Mouse (Mus musculus): ENCODE data around the gene Hpd.
A peak's percentile ranks its signal among the peaks of the same experiment; 100 is the strongest.
"Not testable (repeated sequence)": the region's sequence is repeated elsewhere in the genome, so short reads cannot be mapped to it uniquely, and the experiment has no call there.

Hpd gene

GRCm38 (mm10) chr5:123182651-123183050, at the start of gene Hpd:
Gene Hpd, minus strand, starts transcription at chr5:123182727.
- DNase-seq (ENCODE audit: low spot score), result no peak

- no peak for DNase-seq (ENCODE audit: low spot score)
Observed at GRCm38 (mm10) chr5:123232180-123232579, 49.7 kb upstream of the Hpd start.

- DNase-seq (ENCODE audit: low spot score), result no peak
Observed at GRCm38 (mm10) chr5:123229296-123229695, 46.8 kb upstream of the Hpd start.

GRCm38 (mm10) chr5:123228524-123228922, 46.0 kb upstream of the Hpd start:
- DNase-seq (ENCODE audit: low spot score), result no peak

GRCm38 (mm10) chr5:123227762-123228523, 45.4 kb upstream of the Hpd start:
- peak; percentile 84 for DNase-seq (ENCODE audit: low spot score)

- DNase-seq (ENCODE audit: low spot score), result no peak
Observed at GRCm38 (mm10) chr5:123226851-123227250, 44.3 kb upstream of the Hpd start.

- DNase-seq (ENCODE audit: low spot score), result not testable (repeated sequence)
Observed at GRCm38 (mm10) chr5:123223861-123224260, 41.3 kb upstream of the Hpd start.

GRCm38 (mm10) chr5:123223051-123223410, 40.5 kb upstream of the Hpd start:
- no peak for DNase-seq (ENCODE audit: low spot score)

GRCm38 (mm10) chr5:123222346-123223050, 40.0 kb upstream of the Hpd start:
- DNase-seq (ENCODE audit: low spot score), result not testable (repeated sequence)

GRCm38 (mm10) chr5:123203591-123203990, 21.1 kb upstream of the Hpd start:
- DNase-seq (ENCODE audit: low spot score), result not testable (repeated sequence)

- not testable (repeated sequence) for DNase-seq (ENCODE audit: low spot score)
Observed at GRCm38 (mm10) chr5:123202771-123203170, 20.2 kb upstream of the Hpd start.

- no peak for DNase-seq (ENCODE audit: low spot score)
Observed at GRCm38 (mm10) chr5:123201987-123202386, 19.5 kb upstream of the Hpd start.

- no peak for DNase-seq (ENCODE audit: low spot score)
Observed at GRCm38 (mm10) chr5:123201523-123201892, 19.0 kb upstream of the Hpd start.

GRCm38 (mm10) chr5:123200816-123201522, 18.4 kb upstream of the Hpd start:
- DNase-seq (ENCODE audit: low spot score), result not testable (repeated sequence)

GRCm38 (mm10) chr5:123198523-123198922, 16.0 kb upstream of the Hpd start:
- no peak for DNase-seq (ENCODE audit: low spot score)

GRCm38 (mm10) chr5:123196746-123197145, 14.2 kb upstream of the Hpd start:
- DNase-seq (ENCODE audit: low spot score), result no peak

- DNase-seq (ENCODE audit: low spot score), result no peak
Observed at GRCm38 (mm10) chr5:123195500-123196000, 13.0 kb upstream of the Hpd start.

- DNase-seq (ENCODE audit: low spot score), result no peak
Observed at GRCm38 (mm10) chr5:123194856-123195255, 12.3 kb upstream of the Hpd start.

- no peak for DNase-seq (ENCODE audit: low spot score)
Observed at GRCm38 (mm10) chr5:123193436-123193835, 10.9 kb upstream of the Hpd start.

- DNase-seq (ENCODE audit: low spot score), result no peak
Observed at GRCm38 (mm10) chr5:123192606-123193150, 10.2 kb upstream of the Hpd start.

GRCm38 (mm10) chr5:123191427-123191826, 8.9 kb upstream of the Hpd start:
- no peak for DNase-seq (ENCODE audit: low spot score)

GRCm38 (mm10) chr5:123190912-123191311, 8.4 kb upstream of the Hpd start:
- no peak for DNase-seq (ENCODE audit: low spot score)

Data from urinary bladder, postnatal 10 days (tissue).